Mouse (Mus musculus) embryo, embryonic 10 days (tissue): ENCODE data around the gene Itprid1.

Experiments
- DNase-seq: peaks from one replicate; pipeline ENCODE4 v3.0.0-alpha.2; 2015; ENCODE audit warnings: low spot score

The Itprid1 gene

GRCm38 (mm10) chr6:55836650-55837320 is at the start of gene Itprid1:
TSS of gene Itprid1 (plus strand) at chr6:55836895.
- no peak for DNase-seq

GRCm38 (mm10) chr6:55789557-55789956 is 47.1 kb upstream of the Itprid1 start:
- no peak for DNase-seq

- peak; percentile 48 for DNase-seq
These were observed 44.7 kb upstream of the Itprid1 start for GRCm38 (mm10) chr6:55791852-55792496.

GRCm38 (mm10) chr6:55792536-55792935 is 44.2 kb upstream of the Itprid1 start:
- no peak for DNase-seq

GRCm38 (mm10) chr6:55802686-55803085 is 34.0 kb upstream of the Itprid1 start:
- DNase-seq = no peak

GRCm38 (mm10) chr6:55803357-55803756 is 33.3 kb upstream of the Itprid1 start:
- no peak for DNase-seq

GRCm38 (mm10) chr6:55803991-55804680 is 32.6 kb upstream of the Itprid1 start:
- peak; percentile 63 for DNase-seq

- no peak for DNase-seq
These were observed 32.1 kb upstream of the Itprid1 start for GRCm38 (mm10) chr6:55804681-55805000.

- peak; percentile 57 for DNase-seq
These were observed 31.2 kb upstream of the Itprid1 start for GRCm38 (mm10) chr6:55805291-55806137.

GRCm38 (mm10) chr6:55806537-55806936 is 30.2 kb upstream of the Itprid1 start:
- DNase-seq = no peak

GRCm38 (mm10) chr6:55808692-55809091 is 28.0 kb upstream of the Itprid1 start:
- DNase-seq = no peak

GRCm38 (mm10) chr6:55811153-55811552 is 25.5 kb upstream of the Itprid1 start:
- no peak for DNase-seq

GRCm38 (mm10) chr6:55812353-55812752 is 24.3 kb upstream of the Itprid1 start:
- DNase-seq = no peak

- DNase-seq = peak; percentile 39
These were observed 22.3 kb upstream of the Itprid1 start for GRCm38 (mm10) chr6:55814184-55814926.

GRCm38 (mm10) chr6:55816911-55817310 is 19.8 kb upstream of the Itprid1 start:
- no peak for DNase-seq

- no peak for DNase-seq
These were observed 7.0 kb upstream of the Itprid1 start for GRCm38 (mm10) chr6:55829722-55830121.

- no peak for DNase-seq
These were observed 15.9 kb downstream of the Itprid1 start for GRCm38 (mm10) chr6:55852589-55852988.

- DNase-seq = no peak
These were observed 19.4 kb downstream of the Itprid1 start for GRCm38 (mm10) chr6:55856085-55856484.

- DNase-seq = no peak
These were observed 28.5 kb downstream of the Itprid1 start for GRCm38 (mm10) chr6:55865206-55865605.

- DNase-seq = no peak
These were observed 42.8 kb downstream of the Itprid1 start for GRCm38 (mm10) chr6:55879356-55879960.

- peak; percentile 60 for DNase-seq
These were observed 44.2 kb downstream of the Itprid1 start for GRCm38 (mm10) chr6:55880886-55881285.
